Mouse (Mus musculus) kidney, postnatal 14 days (tissue): ENCODE measurements around the gene Coq2.
A peak's percentile ranks its signal among the peaks of the same experiment; 100 is the strongest.

Source experiments
- DNase-seq: peaks from one replicate; pipeline ENCODE4 v3.0.0; 2022; ENCODE audit warnings: mixed read lengths

Gene Coq2

DNA sequence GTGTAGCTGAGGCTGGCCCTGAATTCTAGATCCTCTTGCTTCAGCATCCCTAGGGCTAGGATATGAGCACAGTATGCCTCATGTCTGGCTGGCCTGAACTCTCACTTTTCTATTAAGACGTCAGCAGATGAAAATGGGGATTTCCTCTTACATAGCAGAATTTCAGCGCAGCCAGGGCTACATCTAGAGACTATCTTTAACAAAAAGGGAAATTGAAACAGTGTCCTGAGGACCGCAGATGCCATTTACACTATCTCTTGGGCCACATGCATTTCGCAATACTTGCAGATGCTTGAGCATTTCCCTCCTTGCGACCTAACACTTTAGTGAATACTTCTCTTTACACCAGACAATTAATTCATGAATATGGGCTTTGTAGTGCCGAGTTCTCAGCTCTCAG, 18.6 kb downstream of the Coq2 start:
- DNase-seq, result no peak

DNA sequence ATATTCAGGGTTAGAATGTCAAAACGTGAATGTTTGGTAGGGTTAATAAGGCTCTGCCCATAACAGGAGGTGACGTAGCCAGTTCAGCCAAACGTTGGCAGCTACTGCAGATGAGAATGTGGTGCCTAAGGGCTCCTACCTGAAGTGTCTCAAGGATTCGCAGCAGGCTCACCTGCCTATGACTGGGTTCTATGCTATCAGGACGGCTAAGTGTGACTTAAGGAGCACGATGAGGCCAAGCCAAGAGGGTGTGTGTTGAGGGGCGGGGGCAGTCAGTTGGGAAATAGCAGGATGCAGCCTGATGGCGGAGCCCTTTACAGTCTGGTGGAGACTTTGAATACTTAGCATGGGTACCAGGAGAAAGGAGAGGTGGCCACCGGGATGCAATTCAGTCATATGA, 22.6 kb downstream of the Coq2 start:
- no peak for DNase-seq

DNA sequence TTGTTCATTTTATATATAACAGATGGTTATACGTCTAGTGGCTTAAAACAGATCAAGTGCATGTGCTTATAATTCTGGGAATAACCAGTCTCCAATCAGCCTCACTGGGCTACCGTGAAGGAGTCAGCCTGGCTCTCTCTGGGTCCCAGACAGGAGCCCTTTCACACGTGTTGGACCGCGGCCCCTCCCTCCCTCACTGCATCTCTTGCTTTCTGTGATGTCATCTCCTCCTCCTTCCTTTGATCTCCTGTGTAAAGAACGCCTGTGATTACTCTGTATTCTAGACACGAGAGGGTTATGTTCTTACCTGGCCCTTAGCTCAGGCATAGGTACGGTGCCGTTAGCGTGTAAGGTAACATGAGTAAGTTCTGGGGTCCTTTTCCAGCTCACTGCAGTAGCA, 23.5 kb downstream of the Coq2 start:
- no peak for DNase-seq

DNA sequence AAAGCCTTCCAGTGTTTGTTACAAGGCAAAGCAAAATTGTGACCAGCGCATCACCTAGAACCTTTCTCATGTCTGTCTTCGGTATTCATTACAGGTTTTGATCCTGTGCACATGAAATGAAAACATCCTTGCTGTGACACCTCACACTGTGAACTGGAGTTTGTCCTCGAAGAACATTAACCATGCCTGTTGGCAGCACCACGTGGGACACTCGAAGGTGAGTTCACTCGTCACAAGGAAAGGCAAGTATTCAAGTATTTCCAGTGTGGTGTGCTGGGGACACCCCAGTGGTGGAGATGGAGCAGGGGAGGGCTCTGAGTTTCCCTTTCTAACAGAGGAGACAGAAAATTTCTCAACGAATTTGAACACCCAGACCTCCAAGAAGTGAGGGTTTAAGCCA, 24.0 kb downstream of the Coq2 start:
- DNase-seq, result no peak

DNA sequence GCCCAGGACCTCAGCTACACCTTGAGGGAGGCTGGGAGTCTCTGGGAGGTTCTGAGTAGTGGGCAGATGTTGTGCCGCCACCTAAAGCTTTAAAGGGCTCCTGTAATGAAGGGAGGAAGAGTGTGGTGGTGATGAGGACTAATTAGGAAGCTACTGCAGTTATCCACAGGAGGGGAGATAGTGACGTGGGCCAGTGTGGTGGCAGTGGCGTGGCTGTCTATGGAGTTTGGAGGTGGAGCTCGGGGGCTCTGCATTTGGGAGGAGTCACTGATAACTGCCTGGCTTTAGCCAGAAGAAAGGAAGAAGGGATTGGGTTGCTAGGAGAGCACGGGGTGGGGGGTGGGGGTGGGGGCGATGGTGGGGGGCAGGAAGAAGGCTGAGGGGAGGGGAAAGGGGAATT, 26.4 kb downstream of the Coq2 start:
- DNase-seq, result no peak

DNA sequence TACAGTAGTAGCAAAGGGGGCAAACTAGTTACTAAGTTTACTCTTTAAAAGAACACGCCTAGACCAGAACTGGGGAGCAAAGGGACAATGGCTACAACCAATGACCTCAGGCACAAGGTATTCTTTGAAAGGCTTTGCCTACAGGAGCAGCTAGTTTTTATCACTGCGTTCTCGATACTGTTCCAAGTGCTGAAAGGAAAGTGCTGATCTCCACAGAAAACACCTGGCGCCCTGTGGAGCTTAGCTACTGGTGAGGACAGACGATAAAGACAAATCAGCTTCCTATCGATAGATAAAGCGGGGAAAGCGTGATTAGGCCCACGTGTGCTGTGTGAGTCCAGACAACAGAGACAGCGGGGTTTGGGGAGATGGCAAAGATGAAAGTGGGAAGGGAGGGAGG, 26.9 kb downstream of the Coq2 start:
- no peak for DNase-seq

DNA sequence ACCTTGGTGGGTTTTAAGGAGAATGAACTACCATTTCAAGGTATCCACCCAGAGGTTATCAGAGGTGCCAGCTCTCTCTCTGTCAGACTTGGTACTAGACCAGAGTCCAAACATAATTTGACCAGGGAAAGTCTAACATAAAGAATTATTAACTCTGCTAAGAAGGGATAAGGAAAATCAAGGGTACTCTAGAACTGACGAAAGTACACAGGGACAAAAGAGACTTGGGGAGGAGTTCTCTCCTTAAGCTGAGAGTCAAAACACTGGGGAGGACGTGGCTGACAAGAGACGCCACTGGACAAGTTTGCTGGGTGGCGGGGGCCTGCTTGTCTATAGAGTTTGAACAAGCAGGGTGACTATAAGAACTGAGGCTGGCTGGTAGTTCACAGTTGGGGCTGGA, 28.4 kb downstream of the Coq2 start:
- no peak for DNase-seq

DNA sequence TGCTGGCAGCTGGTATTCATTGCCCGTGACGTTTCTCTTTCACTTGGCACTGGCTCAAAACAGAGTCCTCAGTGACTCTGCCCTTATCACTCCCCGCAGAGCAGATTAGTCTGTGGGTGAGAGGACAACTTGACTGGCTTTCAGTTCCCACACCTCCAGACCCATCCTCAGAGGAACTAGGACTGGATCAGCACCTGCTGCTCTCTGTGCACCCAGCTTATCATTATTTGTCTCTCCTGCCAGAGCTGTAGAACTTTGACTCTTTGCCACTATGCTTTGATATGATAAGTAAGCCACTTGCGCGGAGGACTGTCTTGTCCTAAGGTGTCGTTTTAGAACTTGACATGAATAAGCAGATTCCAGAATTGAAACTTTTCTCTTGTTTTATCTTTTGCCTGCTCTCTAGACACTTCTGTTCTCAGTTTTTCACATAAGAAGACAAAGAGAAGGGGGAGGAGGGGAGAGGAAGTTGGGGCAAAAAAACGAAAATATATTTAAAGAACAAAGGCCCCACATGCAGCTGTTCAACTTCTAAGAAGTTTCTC, 30.9 kb downstream of the Coq2 start:
- DNase-seq, result peak; percentile 53

DNA sequence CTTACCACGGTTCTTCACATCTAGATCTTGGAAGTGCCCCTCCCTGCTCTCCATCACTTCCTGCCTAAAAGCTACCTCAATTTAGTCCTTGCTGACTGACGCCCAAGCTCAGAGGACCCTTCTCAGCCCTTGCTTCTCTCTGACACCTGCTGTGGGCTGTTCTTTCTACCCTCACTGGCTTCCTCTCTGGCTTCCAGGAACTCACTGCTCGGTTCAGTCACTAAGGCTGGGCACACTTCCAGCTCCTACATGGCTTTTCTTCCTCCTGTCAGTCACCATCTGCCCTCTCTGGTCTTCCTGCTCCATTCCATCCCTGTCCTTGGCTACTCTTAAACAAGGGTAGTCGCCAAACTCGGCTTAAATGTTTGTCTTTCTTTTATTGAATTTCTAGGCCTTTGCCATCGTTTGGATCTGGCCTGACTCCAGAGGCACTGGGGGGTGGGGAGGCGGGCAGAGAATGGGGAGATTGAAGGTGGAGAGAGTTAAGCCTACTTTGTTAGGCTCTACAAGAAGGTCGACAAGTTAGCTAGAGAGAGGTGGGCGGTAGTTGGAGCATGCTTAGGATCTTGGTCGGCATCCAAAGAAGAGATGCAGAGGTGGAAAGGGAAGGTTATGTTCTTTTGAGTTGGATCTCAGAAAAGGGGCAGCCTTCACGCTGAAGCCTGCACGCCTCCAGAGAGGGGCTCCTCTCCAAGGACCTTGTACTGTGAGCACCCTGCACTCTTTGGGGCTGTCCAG, 31.5 kb downstream of the Coq2 start:
- peak; percentile 41 for DNase-seq

DNA sequence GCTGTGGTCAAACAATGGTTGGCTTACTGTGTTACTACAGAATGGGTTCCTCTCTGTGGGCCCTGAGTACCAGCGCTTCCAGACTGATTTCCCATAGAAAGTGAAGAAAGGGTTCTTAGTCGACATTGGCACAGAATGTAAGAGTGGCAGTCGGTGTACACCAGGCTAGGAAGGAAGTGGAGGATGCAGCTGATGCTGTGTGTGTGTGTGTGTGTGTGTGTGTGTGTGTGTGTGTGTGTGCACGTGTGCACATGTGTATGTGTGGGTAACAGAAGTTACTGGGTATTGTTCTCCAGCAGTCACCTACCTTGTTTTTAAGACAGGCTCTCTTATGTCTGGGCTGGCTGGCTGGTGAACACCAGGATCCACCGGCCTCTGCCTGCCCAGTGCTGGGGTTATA, 32.6 kb downstream of the Coq2 start:
- DNase-seq, result no peak

DNA sequence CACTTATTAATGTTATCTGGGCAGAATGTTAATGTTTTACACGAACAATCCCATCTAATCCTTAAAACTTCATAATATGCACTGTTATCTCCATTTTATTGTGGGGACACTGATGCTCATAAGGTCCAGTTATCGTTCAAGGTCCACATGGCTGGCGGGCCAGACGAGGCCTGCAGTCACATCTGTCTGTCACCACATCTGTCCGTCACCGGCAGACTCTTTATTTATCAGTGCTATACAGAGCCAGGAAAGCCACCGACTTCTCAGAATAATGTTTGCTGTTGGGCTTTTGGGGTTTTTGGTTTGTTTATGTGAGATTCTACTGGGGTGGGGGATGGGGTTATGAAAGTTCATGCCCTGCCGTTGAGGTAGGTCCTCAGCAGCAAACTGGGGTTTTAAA, 36.5 kb downstream of the Coq2 start:
- DNase-seq, result no peak

DNA sequence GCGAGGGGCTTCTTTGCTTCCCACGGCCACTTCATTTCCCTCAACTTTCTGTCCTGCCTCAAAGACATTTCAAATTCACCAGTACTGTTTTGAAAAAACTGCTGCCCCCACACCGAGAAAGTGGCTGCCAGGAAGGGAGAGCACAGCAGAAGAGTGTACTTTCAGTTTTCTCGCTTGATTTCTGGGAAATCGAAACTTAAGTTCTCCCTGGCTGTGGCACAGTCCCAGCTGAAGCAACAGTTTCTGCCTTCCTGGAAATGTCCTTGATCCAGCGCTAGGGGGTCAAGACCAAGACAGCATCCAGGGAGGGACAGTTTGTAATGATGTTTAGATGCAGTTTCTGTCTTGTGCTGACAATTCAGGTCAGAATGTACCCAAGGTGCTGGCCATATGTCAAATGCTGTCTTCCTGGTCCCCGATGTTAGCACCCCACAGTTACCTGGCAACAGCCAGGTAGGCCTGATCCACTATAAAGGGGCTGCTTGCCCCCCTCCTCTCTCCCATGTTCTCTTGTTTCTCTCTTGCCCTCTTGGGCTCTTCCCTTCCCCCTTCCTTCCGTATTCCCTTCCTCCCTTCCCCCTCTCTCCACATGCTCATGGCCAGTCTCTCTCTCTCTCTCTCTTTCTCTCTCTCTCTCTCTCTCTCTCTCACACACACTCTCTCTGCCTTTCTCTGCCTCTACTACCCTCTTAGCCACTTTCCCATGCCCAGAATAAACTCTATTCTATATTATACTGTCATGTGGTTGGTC, 38.0 kb downstream of the Coq2 start:
- peak; percentile 57 for DNase-seq

DNA sequence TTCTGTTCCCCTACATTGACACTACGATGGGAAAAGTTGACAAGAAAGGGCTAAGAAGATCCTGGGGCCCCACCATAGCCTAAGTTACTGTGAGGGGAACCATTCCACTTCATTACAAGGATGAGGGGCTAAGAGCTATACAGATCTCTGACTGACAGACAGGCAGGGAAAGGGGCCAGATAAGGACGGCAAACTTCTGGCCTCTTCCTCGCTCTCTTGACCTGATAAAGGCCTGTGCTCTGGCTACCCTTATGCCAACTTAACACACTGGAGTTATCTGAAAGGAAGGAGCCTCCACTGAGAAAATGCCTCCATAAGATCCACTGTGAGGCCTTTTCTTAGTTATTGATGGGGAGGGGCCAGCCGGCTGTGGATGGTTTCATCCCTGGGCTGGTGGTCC, 39.0 kb downstream of the Coq2 start:
- no peak for DNase-seq

DNA sequence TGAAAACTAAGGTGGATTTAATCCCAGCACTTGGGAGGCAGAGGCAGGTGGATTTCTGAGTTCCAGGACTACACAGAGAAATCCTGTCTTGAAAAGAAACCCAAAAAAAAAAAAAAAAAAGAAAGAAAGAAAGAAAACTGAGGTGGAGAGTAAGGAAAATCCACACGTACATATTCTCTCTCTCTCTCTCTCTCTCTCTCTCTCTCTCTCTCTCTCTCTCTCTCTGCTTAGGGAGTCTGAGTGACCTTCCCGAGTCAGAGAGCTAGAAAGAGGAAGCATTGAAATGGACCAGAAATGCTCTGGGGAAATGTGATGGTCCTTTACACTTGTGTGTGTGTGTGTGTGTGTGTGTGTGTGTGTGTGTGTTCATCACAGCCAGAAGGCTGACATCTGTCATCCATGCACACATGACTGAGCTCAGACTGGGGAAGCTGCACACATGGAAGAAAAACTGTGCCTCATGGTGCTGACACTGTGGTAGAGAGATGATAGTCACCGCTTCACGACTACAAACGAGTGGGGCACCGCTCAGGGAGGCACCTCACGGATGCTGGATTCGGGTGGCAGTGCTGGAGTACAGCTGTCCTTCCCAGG, 40.0 kb downstream of the Coq2 start:
- DNase-seq, result no peak

DNA sequence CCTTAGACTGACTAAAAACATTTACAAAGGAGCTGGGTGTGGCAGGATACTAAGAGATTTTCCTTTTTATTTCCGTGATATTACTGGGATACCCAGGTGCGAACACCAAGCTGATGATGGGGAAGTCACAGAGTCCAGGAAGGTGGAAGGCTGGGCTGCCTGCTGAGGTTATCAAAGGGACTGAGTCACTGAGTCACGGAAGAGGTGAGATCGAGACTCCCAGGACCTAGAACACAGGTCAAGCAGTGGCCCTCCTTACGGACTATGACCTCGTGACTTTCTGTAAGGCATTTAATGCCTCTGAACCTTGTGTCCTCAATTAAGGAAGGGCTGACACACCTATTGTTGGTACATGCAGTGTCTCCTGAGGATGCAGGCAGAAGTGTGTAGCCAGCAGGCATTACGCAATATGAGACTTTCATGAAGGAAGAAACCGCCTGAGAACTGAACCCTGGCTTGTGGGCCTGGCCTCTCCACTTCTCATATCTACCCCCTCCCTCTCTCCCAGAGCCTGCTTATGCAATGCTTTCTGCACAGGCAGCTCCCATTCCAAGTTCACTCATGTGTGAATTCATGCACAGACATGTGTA, 42.3 kb downstream of the Coq2 start:
- peak; percentile 70 for DNase-seq

DNA sequence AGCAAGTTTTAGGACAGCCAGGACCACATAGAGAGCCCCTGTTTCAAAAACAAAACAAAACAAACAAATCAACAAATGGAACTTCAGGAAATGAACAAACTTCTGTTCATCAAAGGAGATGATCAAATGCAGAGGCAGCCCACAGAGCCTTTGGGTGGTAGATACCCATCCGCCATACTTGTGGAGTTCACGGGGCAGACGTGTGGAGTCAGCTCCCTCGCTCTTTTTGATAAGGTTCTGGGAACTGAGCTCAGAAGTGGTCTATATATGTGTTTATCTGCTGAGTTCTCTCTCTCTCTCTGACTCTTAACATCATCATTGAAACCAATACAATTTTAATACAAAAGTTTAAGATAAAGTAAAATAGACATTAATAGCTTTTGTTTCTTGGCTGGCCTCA, 46.1 kb downstream of the Coq2 start:
- no peak for DNase-seq

DNA sequence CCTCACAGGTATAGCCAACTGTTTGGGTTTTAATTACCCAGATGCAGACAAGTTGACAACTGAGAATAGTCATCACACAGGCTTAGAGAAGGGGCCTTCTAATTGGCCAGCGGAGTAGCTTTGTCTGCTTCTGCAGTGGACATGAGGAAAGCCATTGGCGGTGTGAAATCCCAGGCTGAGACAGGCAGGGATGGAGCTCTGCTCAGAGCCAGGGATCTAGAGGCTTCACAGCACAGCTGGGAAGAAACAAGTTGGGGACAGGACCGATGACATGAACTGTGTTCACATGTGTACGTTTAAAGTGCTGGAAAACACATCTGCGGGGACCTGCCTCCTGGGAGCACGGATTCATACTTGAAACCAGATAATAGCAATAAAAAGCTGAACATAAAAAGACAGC, 48.4 kb downstream of the Coq2 start:
- DNase-seq, result no peak

DNA sequence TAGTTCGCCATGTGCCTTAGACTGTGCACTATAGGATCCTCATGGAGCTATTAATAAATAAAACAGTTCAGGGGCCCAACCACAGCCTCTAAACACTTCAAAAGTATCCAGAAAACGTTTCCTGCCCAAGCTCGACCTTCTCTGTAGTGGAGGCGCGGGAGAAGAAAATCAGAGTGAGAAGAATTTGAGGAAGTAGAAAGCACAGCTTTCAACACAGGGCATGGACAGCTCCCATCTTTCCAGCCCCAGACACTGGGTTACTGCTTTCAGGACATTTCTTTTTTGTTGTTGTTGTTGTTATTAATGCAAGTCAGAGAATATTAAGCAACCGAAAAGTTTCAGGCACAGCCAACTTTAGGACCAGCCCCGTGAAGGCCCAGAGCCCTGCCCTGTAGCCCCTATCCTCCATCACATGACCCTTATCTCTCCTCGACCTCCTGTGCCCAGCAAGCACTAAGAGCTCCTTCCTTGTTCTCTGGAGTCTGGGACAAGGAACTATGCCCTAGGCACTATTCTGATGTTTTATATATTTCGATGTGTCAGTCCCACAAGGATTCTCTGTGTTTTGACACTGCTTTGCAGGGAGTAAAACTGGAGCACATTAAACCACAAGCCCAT, 50.1 kb downstream of the Coq2 start:
- no peak for DNase-seq

DNA sequence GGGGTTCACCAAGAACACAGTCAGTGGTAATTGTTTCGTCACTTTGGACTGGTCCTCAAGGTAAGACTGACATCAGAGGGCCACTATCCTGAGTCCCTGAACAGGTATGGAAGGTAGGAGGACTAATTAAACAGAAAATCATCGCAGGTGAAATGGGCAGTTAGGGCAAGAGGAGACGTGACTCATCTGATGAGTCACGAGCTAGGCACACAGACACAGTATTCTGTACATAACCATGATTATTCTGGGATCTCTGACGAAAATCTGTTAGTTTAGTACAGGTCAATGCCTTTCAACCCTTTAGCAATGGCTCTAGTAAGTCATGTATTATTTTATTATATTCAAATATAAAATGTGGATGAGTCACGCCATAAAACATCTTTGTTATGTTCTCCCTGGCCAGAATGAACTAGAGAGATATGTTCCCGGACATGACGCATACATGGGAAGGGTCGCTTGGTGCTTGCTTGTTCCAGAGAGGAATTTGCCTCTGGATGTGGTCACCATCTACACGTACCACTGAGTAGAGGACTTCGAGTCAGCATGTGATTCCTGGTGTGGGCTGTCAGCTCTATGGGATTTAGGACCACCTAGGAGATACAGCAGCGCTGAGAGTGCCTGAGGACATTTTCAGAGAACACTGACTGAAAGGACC, 52.3 kb downstream of the Coq2 start:
- no peak for DNase-seq

DNA sequence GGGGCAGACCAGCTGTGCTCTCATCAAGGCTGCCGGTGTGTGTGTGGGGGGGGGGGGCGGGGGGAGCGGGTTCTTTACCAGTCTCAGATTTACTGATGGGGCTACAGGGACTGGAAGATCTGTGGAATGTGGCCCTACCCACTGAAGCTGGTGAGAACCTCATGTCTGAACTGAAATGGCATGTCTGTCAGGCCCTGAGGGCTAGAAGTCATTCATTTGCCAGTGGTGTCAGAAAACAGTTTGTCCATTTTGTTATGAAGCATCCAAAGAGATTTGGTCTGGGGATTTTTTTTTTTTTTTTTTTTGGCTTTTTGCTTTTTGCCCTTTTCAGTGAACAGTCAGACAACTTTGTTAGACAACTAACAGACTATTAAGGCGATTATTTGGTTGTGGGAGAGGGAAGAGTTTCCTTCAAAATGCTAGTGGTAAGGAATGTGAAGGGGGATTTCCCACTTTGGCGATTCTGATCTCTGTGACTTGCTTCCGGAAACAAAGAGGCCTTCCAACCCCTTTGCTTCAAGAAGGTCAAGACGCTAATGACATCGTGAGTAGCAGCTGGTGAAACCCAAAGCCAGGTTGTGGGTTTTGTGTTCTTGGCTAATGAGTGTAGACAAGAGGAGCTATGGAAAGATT, 52.9 kb downstream of the Coq2 start:
- no peak for DNase-seq

DNA sequence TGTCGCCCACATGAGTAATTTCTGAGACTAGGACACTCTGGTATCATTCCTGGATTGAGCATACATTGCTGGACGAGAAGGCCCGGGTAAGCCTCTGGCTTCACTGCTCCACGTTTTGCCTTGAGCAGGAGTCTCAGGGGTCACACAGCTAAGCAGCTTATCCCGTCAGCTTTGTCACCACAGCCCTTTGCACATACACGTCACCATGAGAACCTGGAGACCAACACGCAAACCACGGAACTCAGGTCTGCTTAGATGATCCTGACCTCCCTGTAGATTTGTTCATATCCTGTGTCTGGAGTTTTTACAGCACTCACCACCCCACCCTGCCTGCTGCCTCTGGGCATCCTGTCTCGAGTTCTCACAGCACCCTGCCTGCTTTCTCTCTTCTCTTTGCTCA, 54.0 kb downstream of the Coq2 start:
- no peak for DNase-seq
